Mouse (Mus musculus) intestine, postnatal 0 days (tissue): Measurements from ENCODE around the gene Shank2. TPM values are rescaled to one million over a fixed set of nuclear protein-coding genes. Genes with fewer than 3 reads are reported as not detected.

Experiments
- ATAC-seq: fragments of 200-750 bp; cut with Nextera tagmentation; 2 replicates; pipeline ENCODE4 v1.8.0; 2017; ENCODE audit warnings: mild to moderate bottlenecking, moderate TSS enrichment, moderate library complexity
- H3K27ac ChIP-seq: fragments of 300-500 bp; sonication (generic); 2 replicates; pipeline ENCODE4 v1.5.1; 2014; ENCODE audit warnings: mild to moderate bottlenecking, low read depth, low read length, moderate library complexity
- H3K27me3 ChIP-seq: fragments of 300-500 bp; sonication (generic); replicated peaks from 2 replicates; pipeline ENCODE4 v1.6.1; 2014; ENCODE audit warnings: low read length, mixed read lengths; ENCODE audit not compliant: control insufficient read depth, insufficient read depth
- H3K36me3 ChIP-seq: fragments of 300-500 bp; sonication (generic); 2 replicates; pipeline ENCODE4 v1.6.1; 2014; ENCODE audit warnings: mild to moderate bottlenecking, moderate library complexity; ENCODE audit not compliant: control insufficient read depth, insufficient read depth
- H3K4me1 ChIP-seq: fragments of 300-500 bp; sonication (generic); replicated peaks from 2 replicates; pipeline ENCODE4 v1.6.1; 2014; ENCODE audit warnings: antibody characterized with exemption, low read length, mixed read lengths; ENCODE audit not compliant: control insufficient read depth, insufficient read depth
- H3K4me2 ChIP-seq: fragments of 300-500 bp; sonication (generic); replicated peaks from 2 replicates; pipeline ENCODE4 v1.6.1; 2014; ENCODE audit warnings: low read depth, mild to moderate bottlenecking, moderate library complexity
- H3K4me3 ChIP-seq: fragments of 300-500 bp; sonication (generic); 2 replicates; pipeline ENCODE4 v1.5.1; 2014; ENCODE audit warnings: low read depth, low read length
- H3K9ac ChIP-seq: fragments of 300-500 bp; sonication (generic); 2 replicates; pipeline ENCODE4 v1.6.1; 2014; ENCODE audit warnings: mild to moderate bottlenecking, low read depth, low read length
- H3K9me3 ChIP-seq: fragments of 300-500 bp; sonication (generic); 2 replicates; pipeline ENCODE4 v1.6.1; 2016; ENCODE audit warnings: mixed run types; ENCODE audit not compliant: control insufficient read depth
- CTCF ChIP-seq: sonication (generic); IDR thresholded peaks from 2 replicates; pipeline ENCODE4 v1.5.1; 2016; ENCODE audit warnings: low read depth, mild to moderate bottlenecking, control low read depth, antibody characterized with exemption, moderate library complexity
- WGBS: fragments of 180-500 bp; shearing (Covaris S2); extraction: QIAGEN DNeasy Blood & Tissue Kit; methylation state at CpG from one replicate; pipeline ENCODE4 v1.1.7; 2014; 5-methylcytosine and 5-hydroxymethylcytosine counted together
- polyA plus RNA-seq: library from polyadenylated mRNA; unstranded; fragments of >200 nt; fragmentation: Nextera tagmentation; extraction: Ambion mirVana; gene quantifications from 2 replicates; pipeline ENCODE4 v1.2.1, GENCODE M21; 2015

The Shank2 gene
- polyA plus RNA-seq, 1 experiment from 2014 or later, result 0.74 TPM

DNA sequence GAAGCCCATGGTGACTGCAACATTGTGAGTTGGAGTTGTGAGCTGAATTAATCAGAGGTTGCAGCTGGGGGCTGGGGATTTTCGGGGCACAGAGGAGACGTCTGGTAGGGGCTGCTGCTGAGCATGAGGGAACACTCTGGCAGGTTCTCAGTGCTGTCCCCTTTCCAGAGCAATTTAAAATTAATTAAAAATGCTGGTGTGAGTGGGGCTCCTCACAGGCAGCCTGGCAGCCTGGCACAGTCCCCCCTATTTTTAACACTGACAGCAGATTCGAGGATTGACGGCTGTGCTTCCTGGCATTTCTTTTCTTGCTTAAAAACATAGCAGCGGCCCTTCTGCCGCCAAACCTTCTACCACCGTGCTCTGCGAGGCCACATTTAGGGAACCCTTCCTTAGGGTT is 157.8 kb downstream of the Shank2 start:
- no peak for TF ChIP-seq CTCF
- Histone ChIP-seq H3K4me2 (no peak overlapping the region), H3K9ac (no peak overlapping the region), H3K4me1 (no peaks in the 10 kb centered on the region), H3K27ac (no peak overlapping the region), H3K9me3 (no peaks in the 10 kb centered on the region), H3K27me3 (no peaks in the 10 kb centered on the region), H3K4me3 (no peak overlapping the region), H3K36me3 (no peaks in the 10 kb centered on the region)
- ATAC-seq, result no peak
- WGBS, result 87% methylated on average over 8 of the region's 8 CpGs

DNA sequence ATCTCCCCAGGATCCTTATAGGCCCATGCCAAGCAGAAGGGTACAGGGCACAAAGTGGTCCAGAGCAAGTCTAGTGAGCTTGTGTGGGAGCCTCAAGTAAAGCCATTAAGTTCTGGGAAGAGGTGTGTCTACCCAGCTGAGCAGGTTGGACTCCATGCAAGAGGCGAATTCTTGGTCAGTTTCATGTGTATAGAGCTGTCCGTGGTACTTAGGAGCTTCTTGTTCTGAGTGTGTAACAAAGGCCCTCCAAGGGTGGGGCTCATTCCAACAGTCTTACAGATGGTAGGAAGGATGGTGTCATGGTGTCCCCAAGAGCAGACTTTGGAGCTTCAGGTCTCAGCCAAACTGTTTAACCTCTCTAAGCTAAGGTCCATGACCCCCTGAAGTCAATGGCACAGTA is 158.3 kb downstream of the Shank2 start:
- 48% methylated on average over 2 of the region's 2 CpGs for WGBS

DNA sequence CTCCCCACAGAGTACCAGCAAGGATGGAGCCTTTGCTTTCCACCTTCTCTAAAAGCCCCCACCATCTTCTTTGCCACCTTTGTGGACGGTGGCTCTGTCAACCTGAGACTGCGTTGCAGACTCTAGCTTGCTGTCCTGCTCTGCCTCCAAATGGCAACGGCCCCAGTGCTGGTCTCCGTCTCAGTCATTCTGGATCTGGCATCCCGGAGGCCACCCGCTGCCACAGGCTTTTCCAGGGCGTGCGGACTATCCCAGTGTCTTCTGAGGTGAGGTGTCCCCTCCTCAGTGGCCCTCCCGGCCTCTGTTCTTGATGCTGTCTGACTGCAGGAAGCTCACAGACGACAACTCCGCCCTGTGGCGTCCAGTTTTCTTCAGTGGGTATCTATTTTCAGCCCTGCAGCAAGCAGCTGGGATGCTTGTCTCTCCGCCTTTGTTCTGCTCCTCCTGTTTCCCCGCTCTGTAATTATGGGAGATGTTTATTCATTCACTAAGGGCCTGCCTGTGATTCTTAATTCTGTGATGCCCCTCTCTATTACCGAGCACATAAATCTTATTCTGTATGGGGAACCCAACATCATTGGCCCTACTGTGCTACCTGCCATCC is 159.0 kb downstream of the Shank2 start:
- Histone ChIP-seq H3K27me3 (no peaks in the 10 kb centered on the region), H3K4me2 (no peak overlapping the region), H3K9me3 (no peaks in the 10 kb centered on the region), H3K27ac (no peak overlapping the region), H3K36me3 (no peaks in the 10 kb centered on the region), H3K4me3 (no peak overlapping the region), H3K9ac (no peak overlapping the region), H3K4me1 (no peaks in the 10 kb centered on the region)
- 92% methylated on average over 15 of the region's 15 CpGs for WGBS
- TF ChIP-seq CTCF, result no peak
- ATAC-seq, result no peak

More for the DNA sequence above, 158.3 kb downstream of the Shank2 start:
- Histone ChIP-seq H3K27me3 (no peaks in the 10 kb centered on the region), H3K4me1 (no peaks in the 10 kb centered on the region), H3K4me2 (no peak overlapping the region), H3K27ac (no peak overlapping the region), H3K9ac (no peak overlapping the region), H3K36me3 (no peaks in the 10 kb centered on the region), H3K9me3 (no peaks in the 10 kb centered on the region), H3K4me3 (no peak overlapping the region)
- no peak for ATAC-seq
- TF ChIP-seq CTCF, result no peak

DNA sequence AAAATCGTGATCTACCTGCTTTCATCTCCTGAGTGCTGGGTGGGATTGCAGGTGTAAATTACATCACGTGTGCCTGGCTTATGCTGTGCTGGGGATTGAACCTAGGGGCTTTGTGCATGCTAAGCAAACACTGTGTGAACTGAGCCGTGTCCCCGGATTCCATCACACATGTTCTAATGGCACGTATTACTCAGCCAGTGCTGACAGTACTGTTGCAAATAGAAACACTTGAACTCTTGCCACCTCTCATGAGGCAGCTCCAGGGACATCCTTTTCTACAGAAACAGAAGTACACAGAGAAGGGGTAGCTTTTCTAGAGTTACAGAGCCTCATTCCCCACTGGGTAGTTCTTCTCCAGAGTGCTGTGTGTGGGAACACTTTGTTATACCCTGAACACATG is 168.5 kb downstream of the Shank2 start:
- ATAC-seq, result no peak
- H3K9ac ChIP-seq, result no peak overlapping the region
- H3K9me3 ChIP-seq, result no peaks in the 10 kb centered on the region
- WGBS, result 77% methylated on average over 5 of the region's 5 CpGs
- H3K4me1 ChIP-seq, result no peaks in the 10 kb centered on the region
- H3K27me3 ChIP-seq, result 0 out of 2 replicates have a peak, but pooled peaks cover 6% of the 10 kb centered on the region
- H3K4me2 ChIP-seq, result no peak overlapping the region
- no peaks in the 10 kb centered on the region; the same call in 1 of the 2 replicates for H3K36me3 ChIP-seq
- no peak overlapping the region for H3K4me3 ChIP-seq
- TF ChIP-seq CTCF, result no peak
- no peak overlapping the region for H3K27ac ChIP-seq

DNA sequence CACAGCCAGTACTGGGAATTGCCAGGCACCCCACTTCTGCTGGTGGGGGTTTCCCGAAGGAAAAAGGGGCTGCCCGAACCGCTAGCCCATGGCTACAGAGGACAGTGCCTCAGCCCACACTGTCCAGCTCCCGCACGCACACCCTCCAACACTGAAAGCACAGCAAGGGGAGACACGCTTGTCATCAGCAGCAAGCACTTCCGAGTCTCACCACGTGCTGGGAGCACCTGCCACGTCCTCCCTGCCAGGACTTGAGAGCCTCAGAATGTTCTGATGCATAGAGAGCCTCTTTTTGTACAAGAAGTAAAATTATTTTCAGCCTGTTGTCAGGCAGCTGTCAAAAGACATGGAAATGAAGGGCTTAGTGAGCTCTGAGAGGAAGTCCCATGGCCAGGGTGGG is 169.0 kb downstream of the Shank2 start:
- Histone ChIP-seq H3K4me2 (no peak overlapping the region), H3K27ac (no peak overlapping the region), H3K9me3 (no peaks in the 10 kb centered on the region), H3K4me1 (no peaks in the 10 kb centered on the region), H3K27me3 (peaks cover 9% of the 10 kb centered on the region; the same call in 1 of the 2 replicates), H3K9ac (no peak overlapping the region), H3K4me3 (no peak overlapping the region), H3K36me3 (no peaks in the 10 kb centered on the region; the same call in 1 of the 2 replicates)
- ATAC-seq, result no peak
- WGBS, result 85% methylated on average over 9 of the region's 9 CpGs
- no peak for TF ChIP-seq CTCF

DNA sequence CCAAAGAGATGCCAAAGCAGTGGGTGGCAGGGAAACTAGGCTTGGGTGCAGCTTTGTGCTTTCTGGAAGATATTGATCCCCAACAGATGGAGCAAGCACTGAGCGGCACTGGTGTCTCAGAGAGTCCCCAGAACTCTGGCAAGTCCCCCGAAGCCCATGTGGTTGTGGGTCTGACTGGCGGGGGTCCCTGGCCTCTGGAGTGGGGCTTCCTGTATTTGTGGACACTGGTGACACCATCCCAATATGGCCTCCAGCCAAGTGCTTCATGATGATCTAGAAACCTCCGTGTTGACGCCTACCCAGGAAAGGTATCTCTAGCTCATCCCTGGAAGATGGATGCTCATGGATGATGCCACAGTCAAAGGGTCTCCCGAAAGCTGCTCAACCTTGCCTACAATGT is 172.1 kb downstream of the Shank2 start:
- Histone ChIP-seq H3K36me3 (no peaks in the 10 kb centered on the region; the same call in 1 of the 2 replicates), H3K27ac (no peak overlapping the region), H3K9me3 (no peaks in the 10 kb centered on the region), H3K4me1 (no peaks in the 10 kb centered on the region), H3K27me3 (peaks cover 11% of the 10 kb centered on the region; the same call in 1 of the 2 replicates), H3K4me3 (no peak overlapping the region), H3K9ac (no peak overlapping the region), H3K4me2 (no peak overlapping the region)
- 91% methylated on average over 6 of the region's 6 CpGs for WGBS
- no peak for ATAC-seq
- TF ChIP-seq CTCF, result no peak
